Mouse (Mus musculus) spleen, adult 18-20 months (tissue): ENCODE measurements around the gene Gsta3.
"Not testable (repeated sequence)": the region's sequence is repeated elsewhere in the genome, so short reads cannot be mapped to it uniquely, and the experiment has no call there.

Experiments used
- DNase-seq, 2 experiments: peaks; one replicate each; pipeline ENCODE4 v3.0.0; 2022; ENCODE audit warnings: mixed read lengths in 2 of 2

The Gsta3 gene

DNA sequence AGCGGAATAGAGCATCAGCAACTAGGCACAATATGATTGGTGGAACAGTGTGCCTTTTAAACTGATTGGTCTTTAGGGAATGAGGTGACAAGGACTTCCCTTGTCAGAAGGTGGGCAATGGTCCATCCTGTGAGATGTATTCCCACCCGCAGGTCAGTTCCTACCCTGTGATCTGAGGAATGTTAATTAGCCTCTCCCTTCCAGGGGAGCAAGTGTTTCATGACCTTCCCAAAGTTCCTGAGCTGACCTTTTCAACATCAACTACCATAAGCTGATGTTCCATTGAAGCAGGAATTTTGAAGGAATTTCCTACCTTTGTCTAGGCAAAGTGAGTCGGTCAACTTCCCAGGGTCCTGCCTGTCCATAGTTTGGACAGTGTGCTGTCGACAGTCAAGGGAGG, 13.5 kb downstream of the Gsta3 start:
- no peak for DNase-seq

GRCm38 (mm10) chr1:21255625-21256345, 15.4 kb downstream of the Gsta3 start:
- no peak for DNase-seq

DNA sequence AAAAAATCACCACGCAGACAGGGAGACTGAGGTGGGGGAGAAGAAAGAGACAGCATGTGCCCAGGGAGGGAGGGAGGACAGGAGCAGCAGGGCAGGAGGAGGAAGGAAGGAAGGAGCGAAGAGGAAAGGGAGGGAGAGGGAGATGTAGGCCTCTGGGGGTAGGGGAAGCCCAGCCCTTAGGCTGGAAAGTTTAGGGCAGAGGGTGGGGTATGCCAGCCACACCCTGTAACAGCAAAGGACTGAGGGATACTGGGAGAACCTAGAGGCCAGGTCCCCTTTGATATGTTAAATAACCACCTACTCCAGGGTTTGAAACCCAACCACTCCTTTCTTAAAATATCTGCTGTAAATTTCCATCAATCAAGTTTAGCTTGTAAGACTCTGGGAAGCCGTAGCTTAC, 16.0 kb downstream of the Gsta3 start:
- no peak for DNase-seq

- no peak for DNase-seq
Observed at GRCm38 (mm10) chr1:21256871-21257270, 16.5 kb downstream of the Gsta3 start.

- not testable (repeated sequence) for DNase-seq
Observed at GRCm38 (mm10) chr1:21259981-21260380, 19.6 kb downstream of the Gsta3 start.

DNA sequence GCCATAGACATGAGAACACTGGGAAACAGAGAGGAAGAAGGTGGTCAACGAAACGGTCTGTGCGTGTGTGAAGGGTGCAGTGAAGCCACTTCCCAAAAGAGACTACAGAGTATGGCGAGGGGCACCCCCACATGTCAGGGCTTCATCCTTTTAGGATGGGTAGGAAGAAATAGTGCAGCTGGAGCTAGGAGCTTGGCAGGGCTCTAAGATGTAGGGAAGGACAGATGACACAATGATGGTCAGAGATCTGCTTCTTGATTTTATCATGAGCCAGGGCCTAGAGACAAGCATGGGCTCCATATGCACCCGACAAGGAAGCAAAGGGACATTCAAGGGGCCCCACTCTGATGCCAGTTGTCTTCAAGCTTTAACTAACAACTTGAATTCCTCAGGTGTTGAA, 22.0 kb downstream of the Gsta3 start:
- no peak for DNase-seq

- no peak for DNase-seq
Observed at GRCm38 (mm10) chr1:21263986-21264385, 23.6 kb downstream of the Gsta3 start.

- no peak for DNase-seq
Observed at GRCm38 (mm10) chr1:21264747-21265146, 24.4 kb downstream of the Gsta3 start.

DNA sequence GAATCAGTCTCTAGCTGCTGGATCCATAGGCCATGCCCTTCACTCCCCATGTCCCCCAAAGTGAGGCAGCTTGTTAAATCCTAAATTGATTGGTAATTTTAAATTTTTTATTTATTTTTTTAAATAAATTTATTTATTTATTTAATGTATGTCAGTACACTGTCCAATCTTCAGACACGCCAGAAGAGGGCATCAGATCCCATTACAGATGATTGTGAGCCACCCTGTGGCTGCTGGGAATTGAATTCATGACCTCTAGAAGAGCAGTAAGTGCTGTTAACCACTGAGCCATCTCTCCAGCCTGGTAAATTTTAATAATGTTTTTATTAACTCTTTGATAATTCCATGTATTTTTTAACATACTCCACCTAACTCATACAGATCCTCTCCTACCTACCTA, 26.4 kb downstream of the Gsta3 start:
- DNase-seq = no peak

- DNase-seq = not testable (repeated sequence)
Observed at GRCm38 (mm10) chr1:21267466-21267865, 27.1 kb downstream of the Gsta3 start.

DNA sequence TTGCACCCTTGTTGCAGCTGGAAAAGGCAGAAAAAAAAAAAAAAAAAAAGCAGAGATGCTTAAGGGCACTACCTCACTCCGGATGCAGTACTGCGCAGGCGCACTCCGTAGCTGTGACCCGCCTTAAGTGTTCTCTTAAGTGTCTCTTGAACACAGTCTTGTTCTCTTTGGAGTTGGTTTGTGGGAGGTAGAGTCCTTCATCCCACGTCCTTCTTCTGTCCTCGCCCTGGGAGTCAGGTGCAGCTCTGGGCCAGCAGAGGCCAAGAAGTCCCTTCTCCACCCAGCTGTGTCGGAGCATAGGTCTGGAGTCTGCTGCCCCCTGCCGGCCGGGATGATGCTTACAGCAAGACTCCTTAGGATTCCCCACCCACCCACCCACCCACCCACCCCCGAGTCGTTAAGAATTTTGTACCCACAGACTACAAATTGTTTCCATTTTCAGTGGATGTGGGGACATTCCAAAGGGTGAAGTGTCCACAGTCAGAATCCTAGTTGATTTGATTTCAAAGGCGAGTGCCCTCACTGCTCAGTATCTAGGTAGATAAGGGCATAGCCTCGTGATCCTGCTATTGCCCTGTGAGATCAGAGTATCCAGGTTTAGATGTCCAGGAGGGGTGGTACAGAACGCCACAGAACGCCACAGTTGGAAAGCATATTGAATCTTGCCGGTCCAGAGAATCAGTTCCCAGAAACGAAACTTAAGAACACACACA, 31.1 kb downstream of the Gsta3 start:
- DNase-seq = peak; percentile 51 to 74

GRCm38 (mm10) chr1:21272056-21272431, 31.7 kb downstream of the Gsta3 start:
- DNase-seq = peak in 1 of 2 experiments; percentile 5

- no peak for DNase-seq
Observed at GRCm38 (mm10) chr1:21273091-21273490, 32.7 kb downstream of the Gsta3 start.

DNA sequence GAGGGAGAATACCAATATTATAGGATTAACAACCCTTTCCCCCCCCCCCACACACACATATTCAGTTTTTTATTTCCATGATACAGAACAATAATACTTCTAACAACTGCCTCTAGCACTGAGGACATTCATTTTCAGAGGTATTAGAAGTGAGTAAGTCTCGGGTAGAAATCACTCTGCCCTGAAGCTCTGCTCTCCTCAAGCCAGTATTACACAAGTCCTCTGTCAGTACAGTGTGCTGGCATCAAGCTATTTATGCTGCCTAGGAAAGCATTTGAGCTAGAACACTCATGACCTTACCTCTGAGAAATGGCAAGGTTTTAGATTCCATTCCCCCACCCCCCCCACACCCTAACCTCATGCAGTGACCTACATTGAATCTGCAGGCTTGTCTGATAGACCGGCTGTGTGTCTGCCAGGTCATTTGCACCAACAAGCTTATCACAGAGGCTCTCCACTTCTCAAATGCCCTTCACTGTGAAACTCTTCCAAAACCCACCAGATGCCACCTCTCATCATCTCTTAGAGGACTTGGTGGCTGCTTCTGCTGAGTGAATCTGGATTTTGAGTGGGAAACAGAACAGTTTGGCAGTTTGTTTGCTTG, 34.1 kb downstream of the Gsta3 start:
- no peak for DNase-seq

DNA sequence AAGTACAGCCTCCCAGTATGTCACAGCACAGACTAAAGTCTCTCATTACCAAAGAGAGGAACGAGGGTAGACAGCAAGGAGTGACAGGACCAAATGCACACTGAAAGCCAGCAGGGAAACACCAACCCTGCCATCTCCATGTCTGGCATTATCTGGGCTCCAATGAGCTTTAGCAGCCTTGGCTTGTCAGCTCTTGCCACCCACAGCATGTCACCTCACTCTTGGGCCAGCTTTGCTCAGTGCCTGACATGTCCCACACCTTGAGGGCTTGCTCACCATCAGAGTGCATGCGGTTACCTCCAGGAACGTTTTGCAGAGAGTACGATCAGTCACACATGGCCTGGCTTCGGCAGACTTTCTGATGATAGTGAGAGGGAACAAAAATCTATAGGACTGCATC, 35.0 kb downstream of the Gsta3 start:
- not testable (repeated sequence) for DNase-seq

GRCm38 (mm10) chr1:21276158-21276557, 35.8 kb downstream of the Gsta3 start:
- DNase-seq = not testable (repeated sequence)

DNA sequence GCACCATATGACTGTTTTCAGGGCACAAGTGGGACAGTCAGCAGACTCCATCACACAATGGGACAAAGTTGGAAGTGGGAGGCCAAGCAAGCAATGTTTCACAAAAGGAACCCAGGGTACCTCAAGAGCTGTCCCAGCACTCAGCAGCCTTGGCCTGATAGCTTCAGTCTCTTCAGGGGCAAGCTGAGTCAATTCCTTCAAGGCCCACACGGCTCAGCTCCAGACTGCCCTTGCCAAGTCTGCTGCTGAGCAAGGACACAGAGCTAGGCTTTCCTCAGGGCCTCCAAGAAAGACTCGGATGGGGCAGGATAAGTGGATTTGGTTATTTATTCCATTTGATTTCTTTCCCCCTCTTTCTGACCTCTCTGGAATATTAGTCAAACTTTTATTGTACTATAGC, 39.9 kb downstream of the Gsta3 start:
- no peak for DNase-seq

DNA sequence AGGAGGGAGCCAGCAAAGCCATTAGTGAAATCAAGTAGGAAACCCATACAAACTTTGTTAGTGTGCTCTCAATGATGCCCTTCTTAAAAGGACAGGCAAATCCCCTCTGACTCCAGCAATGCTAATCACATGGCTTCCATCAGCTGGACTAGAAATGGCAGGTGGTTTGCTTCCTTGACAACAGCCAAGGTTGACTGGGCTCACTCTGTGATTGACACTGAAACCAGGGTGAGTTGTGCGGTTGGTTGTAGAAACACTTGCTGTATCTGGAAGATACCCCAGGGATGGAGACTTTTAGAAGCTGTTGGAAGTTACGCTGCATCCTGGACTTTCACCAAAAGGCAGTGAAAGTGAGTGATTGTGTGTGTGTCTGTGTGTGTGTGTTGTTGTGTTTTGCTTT, 44.3 kb downstream of the Gsta3 start:
- not testable (repeated sequence) for DNase-seq

DNA sequence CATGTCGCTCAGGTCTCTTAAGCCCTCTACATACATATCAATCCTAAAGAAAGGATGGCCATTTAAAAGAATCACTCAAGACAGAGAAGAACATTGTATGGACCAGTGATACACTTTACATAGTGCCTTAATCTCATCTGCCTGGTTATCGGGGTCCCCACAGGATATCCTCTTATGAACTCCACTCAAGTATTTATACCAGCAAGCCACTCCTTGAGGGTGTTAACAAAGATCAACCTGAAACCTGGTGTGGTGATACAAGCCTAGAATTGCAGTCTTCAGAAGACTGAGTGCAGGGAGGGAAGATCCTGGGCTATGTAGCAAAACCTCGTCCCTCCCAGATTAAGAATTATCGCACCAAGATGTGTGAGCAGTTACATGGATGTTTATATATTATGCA, 51.0 kb downstream of the Gsta3 start:
- DNase-seq = no peak

DNA sequence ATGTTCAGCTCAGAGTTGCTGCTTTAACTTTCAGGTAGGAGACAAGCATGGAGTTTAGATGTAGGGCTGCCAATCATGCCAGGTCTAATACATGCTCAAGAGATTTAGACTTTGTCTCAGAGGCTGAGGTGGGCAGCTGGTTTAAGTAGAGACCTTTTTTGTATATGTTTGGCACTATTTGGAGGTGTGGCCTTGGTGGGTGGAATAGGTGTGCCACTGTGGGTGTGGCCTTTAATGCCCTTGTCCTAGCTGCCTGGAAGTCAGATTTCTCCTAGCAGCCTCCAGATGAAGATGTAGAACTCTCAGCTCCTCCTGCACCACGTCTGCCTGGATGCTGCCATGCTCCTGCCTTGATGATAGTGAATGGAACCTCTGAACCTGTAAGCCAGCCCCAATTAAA, 52.2 kb downstream of the Gsta3 start:
- DNase-seq = no peak

DNA sequence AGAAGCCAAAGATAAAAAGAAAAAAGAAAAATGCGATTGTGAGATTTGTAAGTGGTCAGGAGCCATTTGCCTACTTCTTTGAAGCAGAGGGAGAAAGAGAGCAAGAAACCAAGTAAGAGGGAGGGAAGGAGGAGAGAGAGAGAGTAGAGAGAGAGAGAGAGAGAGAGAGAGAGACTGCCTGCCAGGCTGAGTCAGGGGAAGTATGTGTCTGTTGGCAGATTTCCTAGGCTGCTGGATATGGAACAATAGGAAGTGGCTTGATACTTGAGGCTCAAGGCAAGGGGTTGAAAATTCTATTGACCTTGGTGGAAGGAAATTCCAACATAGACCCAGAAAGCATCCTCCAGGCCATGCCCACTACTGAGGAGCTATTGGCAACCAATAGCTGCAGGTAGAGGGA, 55.8 kb downstream of the Gsta3 start:
- DNase-seq = no peak

GRCm38 (mm10) chr1:21298114-21298513, 57.7 kb downstream of the Gsta3 start:
- no peak for DNase-seq

DNA sequence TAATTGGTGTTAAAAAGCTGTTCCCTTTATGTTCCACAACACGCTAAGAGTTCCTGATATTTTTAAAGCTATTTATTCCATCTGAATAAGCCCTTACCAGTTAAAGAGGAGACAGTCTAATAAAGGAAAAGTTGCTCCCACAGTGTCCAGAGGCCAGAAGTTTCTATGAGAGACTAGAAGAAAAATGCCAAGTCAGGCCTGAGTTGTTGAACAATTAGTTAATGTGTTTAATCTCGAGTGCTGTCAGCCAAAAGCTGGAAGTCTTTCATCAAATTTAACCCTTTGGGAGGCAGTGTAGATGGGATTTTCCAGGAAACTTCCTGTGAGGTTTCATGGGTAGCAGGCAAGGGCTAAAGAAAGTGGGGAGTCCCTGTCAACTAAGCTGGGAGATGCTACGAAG, 59.4 kb downstream of the Gsta3 start:
- DNase-seq = no peak

DNA sequence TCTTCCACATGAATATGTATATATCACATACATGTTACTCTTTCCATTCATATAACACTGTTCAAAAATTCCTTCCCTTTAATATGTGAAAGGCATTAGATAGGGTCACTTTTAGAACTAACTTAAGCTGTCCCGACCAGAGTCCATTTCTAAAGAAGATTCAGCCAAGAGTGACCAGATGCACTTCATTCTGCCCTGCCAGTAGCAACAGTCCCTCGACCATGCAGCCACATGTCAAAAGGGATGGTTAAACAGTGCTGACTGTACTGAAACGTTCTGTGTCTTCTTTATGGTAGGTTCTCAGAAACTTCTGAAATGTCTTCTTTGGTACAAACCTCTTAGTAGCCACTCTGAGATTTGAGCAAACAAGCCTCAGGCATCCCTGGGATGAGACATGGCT, 61.3 kb downstream of the Gsta3 start:
- no peak for DNase-seq
